Mouse (Mus musculus) embryonic facial prominence, embryonic 14.5 days (tissue): ENCODE data around the gene Ppargc1a. TPM values are rescaled to one million over a fixed set of nuclear protein-coding genes. Genes with fewer than 3 reads are reported as not detected.

ENCODE experiments used
- ATAC-seq: fragments of 200-750 bp; cut with Nextera tagmentation; 2 replicates; pipeline ENCODE4 v1.8.0; 2017; ENCODE audit warnings: low read depth, moderate number of reproducible peaks, moderate TSS enrichment
- DNase-seq: peaks from one replicate; pipeline ENCODE4 v3.0.0-alpha.2; 2015; ENCODE audit warnings: low spot score
- H3K27ac ChIP-seq: fragments of 300-500 bp; sonication (generic); replicated peaks from 2 replicates; pipeline ENCODE4 v1.5.1; 2014; ENCODE audit warnings: low read depth, mild to moderate bottlenecking, low read length, moderate library complexity
- H3K27me3 ChIP-seq: fragments of 300-500 bp; sonication (generic); replicated peaks from 2 replicates; pipeline ENCODE4 v1.6.1; 2014; ENCODE audit warnings: low read length; ENCODE audit not compliant: control insufficient read depth, insufficient read depth
- H3K36me3 ChIP-seq: fragments of 300-500 bp; sonication (generic); 2 replicates; pipeline ENCODE4 v1.6.1; 2014; ENCODE audit warnings: low read length, mixed read lengths; ENCODE audit not compliant: control insufficient read depth, insufficient read depth
- H3K4me1 ChIP-seq: fragments of 300-500 bp; sonication (generic); 2 replicates; pipeline ENCODE4 v1.6.1; 2014; ENCODE audit warnings: antibody characterized with exemption, low read length; ENCODE audit not compliant: control insufficient read depth, insufficient read depth
- H3K4me2 ChIP-seq: fragments of 300-500 bp; sonication (generic); 2 replicates; pipeline ENCODE4 v1.6.1; 2014; ENCODE audit warnings: low read depth, mild to moderate bottlenecking, low read length, moderate library complexity, mixed read lengths
- H3K4me3 ChIP-seq: fragments of 300-500 bp; sonication (generic); 2 replicates; pipeline ENCODE4 v1.5.1; 2014; ENCODE audit warnings: low read depth, mild to moderate bottlenecking, low read length
- H3K9ac ChIP-seq: fragments of 300-500 bp; sonication (generic); 2 replicates; pipeline ENCODE4 v1.6.1; 2014; ENCODE audit warnings: low read depth, mild to moderate bottlenecking, low read length, moderate library complexity, mixed read lengths
- H3K9me3 ChIP-seq: fragments of 300-500 bp; sonication (generic); 2 replicates; pipeline ENCODE4 v1.6.1; 2016; ENCODE audit warnings: low read length; ENCODE audit not compliant: control insufficient read depth
- WGBS: fragments of 180-500 bp; shearing (Covaris S2); extraction: QIAGEN DNeasy Blood & Tissue Kit; methylation state at CpG from one replicate; pipeline ENCODE4 v1.1.7; 2014; 5-methylcytosine and 5-hydroxymethylcytosine counted together
- polyA plus RNA-seq: library from polyadenylated mRNA; unstranded; fragments of >200 nt; fragmentation: Nextera tagmentation; extraction: Ambion mirVana; gene quantifications from 2 replicates; pipeline ENCODE4 v1.2.1, GENCODE M21; 2014

Gene Ppargc1a
- polyA plus RNA-seq, 1 experiment from 2014 or later, result 4.6 TPM

GRCm38 (mm10) chr5:51478319-51478994 is 89.1 kb downstream of the Ppargc1a start:
- DNase-seq (peak; percentile 31), ATAC-seq (no peak)
- H3K4me3 ChIP-seq, result no peak overlapping the region
- H3K27me3 ChIP-seq, result no peaks in the 10 kb centered on the region
- H3K4me1 ChIP-seq, result 0 out of 2 replicates have a peak, but pooled peaks cover 10% of the 10 kb centered on the region
- no peak overlapping the region for H3K9ac ChIP-seq
- WGBS, result 33% methylated on average over 7 of the region's 7 CpGs
- no peaks in the 10 kb centered on the region; the same call in 1 of the 2 replicates for H3K9me3 ChIP-seq
- 0 out of 2 replicates have a peak, but pooled peaks cover 3% of the 10 kb centered on the region for H3K36me3 ChIP-seq
- no peak overlapping the region for H3K4me2 ChIP-seq
- no peak overlapping the region for H3K27ac ChIP-seq

- Histone ChIP-seq H3K4me1 (0 out of 2 replicates have a peak, but pooled peaks cover 10% of the 10 kb centered on the region), H3K27me3 (no peaks in the 10 kb centered on the region), H3K9me3 (no peaks in the 10 kb centered on the region; the same call in 1 of the 2 replicates), H3K27ac (no peak overlapping the region), H3K9ac (no peak overlapping the region), H3K4me3 (no peak overlapping the region), H3K4me2 (no peak overlapping the region), H3K36me3 (0 out of 2 replicates have a peak, but pooled peaks cover 6% of the 10 kb centered on the region)
- DNase-seq, result no peak
- no peak for ATAC-seq
- 54% methylated on average over 3 of the region's 3 CpGs for WGBS
Measured at GRCm38 (mm10) chr5:51477140-51477539, 90.4 kb downstream of the Ppargc1a start.

- Histone ChIP-seq H3K4me2 (no peak overlapping the region), H3K27ac (no peak overlapping the region), H3K27me3 (no peaks in the 10 kb centered on the region), H3K4me3 (no peak overlapping the region), H3K9me3 (no peaks in the 10 kb centered on the region; the same call in 1 of the 2 replicates), H3K36me3 (0 out of 2 replicates have a peak, but pooled peaks cover 6% of the 10 kb centered on the region), H3K9ac (no peak overlapping the region), H3K4me1 (0 out of 2 replicates have a peak, but pooled peaks cover 10% of the 10 kb centered on the region)
- ATAC-seq, result no peak
- WGBS, result 52% methylated on average over 4 of the region's 4 CpGs
- peak; percentile 8 for DNase-seq
Measured at GRCm38 (mm10) chr5:51475034-51475541, 92.4 kb downstream of the Ppargc1a start.

- 0 out of 2 replicates have a peak, but pooled peaks cover 6% of the 10 kb centered on the region for H3K36me3 ChIP-seq
- WGBS, result 65% methylated on average over 4 of the region's 4 CpGs
Measured at GRCm38 (mm10) chr5:51471614-51472013, 95.9 kb downstream of the Ppargc1a start.

GRCm38 (mm10) chr5:51466036-51466435 is 101.5 kb downstream of the Ppargc1a start:
- Histone ChIP-seq H3K9ac (no peak overlapping the region), H3K36me3 (no peaks in the 10 kb centered on the region), H3K9me3 (no peaks in the 10 kb centered on the region), H3K27me3 (no peaks in the 10 kb centered on the region), H3K4me1 (no peaks in the 10 kb centered on the region), H3K4me2 (no peak overlapping the region), H3K4me3 (no peak overlapping the region), H3K27ac (no peak overlapping the region)
- 67% methylated on average over 5 of the region's 5 CpGs for WGBS
- ATAC-seq (no peak), DNase-seq (peak; percentile 7)

More at GRCm38 (mm10) chr5:51471614-51472013, 95.9 kb downstream of the Ppargc1a start:
- Histone ChIP-seq H3K27ac (no peak overlapping the region), H3K9me3 (no peaks in the 10 kb centered on the region; the same call in 1 of the 2 replicates), H3K27me3 (no peaks in the 10 kb centered on the region), H3K4me2 (no peak overlapping the region), H3K4me3 (no peak overlapping the region), H3K9ac (no peak overlapping the region), H3K4me1 (no peaks in the 10 kb centered on the region)
- ATAC-seq (no peak), DNase-seq (peak; percentile 23)

- Histone ChIP-seq H3K4me1 (no peaks in the 10 kb centered on the region), H3K27me3 (no peaks in the 10 kb centered on the region), H3K36me3 (no peaks in the 10 kb centered on the region), H3K9me3 (no peaks in the 10 kb centered on the region), H3K4me2 (no peak overlapping the region), H3K4me3 (no peak overlapping the region), H3K9ac (no peak overlapping the region), H3K27ac (no peak overlapping the region)
- WGBS, result 56% methylated on average over 3 of the region's 3 CpGs
- ATAC-seq (no peak), DNase-seq (no peak)
Measured at GRCm38 (mm10) chr5:51452033-51452432, 115.5 kb downstream of the Ppargc1a start.

- no peak overlapping the region for H3K27ac ChIP-seq
- 96% methylated on average over 1 of the region's 1 CpGs for WGBS
Measured at GRCm38 (mm10) chr5:51447631-51448030, 119.9 kb downstream of the Ppargc1a start.

GRCm38 (mm10) chr5:51446299-51447090 is 121.0 kb downstream of the Ppargc1a start:
- ATAC-seq, result no peak
- WGBS, result 87% methylated on average over 14 of the region's 14 CpGs
- H3K9ac ChIP-seq, result no peak overlapping the region

More at GRCm38 (mm10) chr5:51447631-51448030, 119.9 kb downstream of the Ppargc1a start:
- H3K9ac ChIP-seq, result no peak overlapping the region
- no peak overlapping the region for H3K4me3 ChIP-seq
- H3K4me2 ChIP-seq, result no peak overlapping the region
- no peak for DNase-seq
- no peaks in the 10 kb centered on the region for H3K36me3 ChIP-seq
- H3K4me1 ChIP-seq, result no peaks in the 10 kb centered on the region
- no peaks in the 10 kb centered on the region for H3K9me3 ChIP-seq
- H3K27me3 ChIP-seq, result no peaks in the 10 kb centered on the region
- no peak for ATAC-seq

More at GRCm38 (mm10) chr5:51446299-51447090, 121.0 kb downstream of the Ppargc1a start:
- Histone ChIP-seq H3K27me3 (no peaks in the 10 kb centered on the region), H3K27ac (no peak overlapping the region), H3K4me3 (no peak overlapping the region), H3K36me3 (no peaks in the 10 kb centered on the region), H3K4me1 (no peaks in the 10 kb centered on the region), H3K9me3 (no peaks in the 10 kb centered on the region), H3K4me2 (no peak overlapping the region)
- DNase-seq, result no peak
